Mouse (Mus musculus): Measurements from ENCODE around the gene Lhfpl2.

The Lhfpl2 gene

DNA sequence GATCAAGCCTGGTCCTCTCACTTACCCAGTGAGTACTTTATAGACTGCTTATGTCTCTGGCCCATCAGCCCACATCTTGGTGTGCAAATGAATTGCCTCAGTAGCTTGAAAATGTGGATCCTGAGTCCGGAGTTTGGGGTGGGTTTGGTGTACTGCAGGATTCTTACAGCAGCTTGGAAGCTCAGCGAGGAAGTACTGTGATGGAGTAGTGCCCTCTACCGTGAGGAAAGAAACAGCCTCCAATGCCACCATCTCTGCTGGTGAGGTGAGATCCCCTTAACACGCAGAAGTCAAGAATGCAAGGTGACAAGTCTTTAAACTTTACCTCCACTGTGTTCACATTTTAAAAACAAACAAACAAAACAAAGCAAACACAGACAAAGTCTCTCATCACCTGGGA is 89.7 kb downstream of the Lhfpl2 start:
- peak; percentile 45 for DNase-seq

GRCm38 (mm10) chr13:94149006-94149405 is 91.4 kb downstream of the Lhfpl2 start:
- no peak for DNase-seq

GRCm38 (mm10) chr13:94149781-94150180 is 92.2 kb downstream of the Lhfpl2 start:
- DNase-seq, result peak; percentile 26

- DNase-seq, result no peak
Measured at GRCm38 (mm10) chr13:94151308-94151707, 93.7 kb downstream of the Lhfpl2 start.

DNA sequence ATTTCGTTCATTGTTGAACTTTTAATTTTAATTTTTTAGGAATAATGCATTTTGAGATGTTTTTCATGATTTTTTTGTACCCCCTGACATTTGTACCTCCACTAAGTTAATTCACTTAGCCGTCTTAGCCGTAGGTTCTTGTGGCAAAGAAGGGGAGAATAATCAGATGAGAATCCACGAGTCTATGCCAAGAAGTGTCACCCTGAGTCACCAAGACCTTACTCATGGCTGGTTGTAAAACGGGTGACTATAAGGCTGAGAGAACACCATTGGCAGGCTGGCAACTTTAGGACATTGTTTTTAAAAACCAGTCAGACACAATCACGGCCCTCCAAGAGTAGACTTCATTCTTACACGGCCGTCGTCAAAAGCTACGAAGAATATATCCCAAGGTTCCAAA is 95.2 kb downstream of the Lhfpl2 start:
- no peak for DNase-seq

DNA sequence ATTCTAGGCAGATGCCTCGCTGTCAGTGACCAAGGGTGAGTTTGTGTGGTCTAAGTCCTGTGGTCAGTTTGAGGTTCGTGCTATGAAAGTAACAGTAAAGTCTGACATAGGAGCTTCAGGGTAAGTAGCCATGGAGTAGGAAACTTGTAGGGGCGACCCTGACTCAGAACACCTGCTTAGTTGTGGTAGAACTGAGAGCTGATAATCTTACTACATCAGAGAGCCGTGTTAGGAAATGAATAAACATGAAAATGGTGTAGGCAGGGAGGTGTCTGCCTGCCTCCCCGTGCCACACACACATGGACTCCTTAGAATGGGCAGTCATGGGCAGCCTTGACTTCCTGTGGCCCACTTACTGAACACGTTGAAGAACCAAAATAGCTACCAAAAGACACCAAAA is 96.1 kb downstream of the Lhfpl2 start:
- DNase-seq, result no peak

DNA sequence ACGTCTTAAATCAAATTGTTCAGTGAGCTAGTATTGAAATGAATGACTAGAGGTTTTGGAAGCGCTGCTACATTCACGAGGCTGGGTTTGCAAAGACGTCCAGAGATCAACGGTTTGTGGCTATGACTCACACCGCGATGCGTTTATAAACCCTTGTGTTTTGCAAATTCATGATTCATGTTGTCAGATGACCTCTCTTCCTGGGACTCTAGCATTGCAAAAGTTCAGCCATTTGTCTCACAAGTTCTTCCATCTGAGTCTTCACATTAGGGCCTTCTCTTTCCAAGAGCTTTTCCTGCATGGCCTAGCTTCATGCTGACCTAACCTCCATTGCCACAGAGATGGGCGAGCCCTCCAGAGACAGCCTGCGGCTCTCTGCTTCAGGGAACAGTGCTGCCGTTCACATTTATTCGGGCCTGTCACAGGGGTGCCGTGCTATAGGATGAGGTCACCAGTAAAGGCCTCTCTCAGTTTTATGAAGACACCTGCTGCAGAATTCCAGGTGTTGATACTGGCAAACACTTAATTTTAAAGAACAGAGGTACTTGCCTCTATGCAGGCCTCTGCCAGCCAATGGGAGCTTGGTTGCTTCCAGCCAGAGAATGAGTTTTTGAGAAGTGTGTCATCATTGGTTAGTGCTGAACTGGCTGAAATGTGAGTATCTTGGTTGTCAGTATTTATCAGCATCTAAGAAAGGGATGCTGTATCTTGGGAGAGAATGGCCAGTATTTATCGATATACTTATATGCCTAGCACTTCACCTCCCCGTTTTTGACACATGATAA is 97.1 kb downstream of the Lhfpl2 start:
- no peak for DNase-seq

GRCm38 (mm10) chr13:94155657-94156429 is 98.2 kb downstream of the Lhfpl2 start:
- DNase-seq, result no peak

GRCm38 (mm10) chr13:94158864-94159477 is 101.4 kb downstream of the Lhfpl2 start:
- no peak for DNase-seq

DNA sequence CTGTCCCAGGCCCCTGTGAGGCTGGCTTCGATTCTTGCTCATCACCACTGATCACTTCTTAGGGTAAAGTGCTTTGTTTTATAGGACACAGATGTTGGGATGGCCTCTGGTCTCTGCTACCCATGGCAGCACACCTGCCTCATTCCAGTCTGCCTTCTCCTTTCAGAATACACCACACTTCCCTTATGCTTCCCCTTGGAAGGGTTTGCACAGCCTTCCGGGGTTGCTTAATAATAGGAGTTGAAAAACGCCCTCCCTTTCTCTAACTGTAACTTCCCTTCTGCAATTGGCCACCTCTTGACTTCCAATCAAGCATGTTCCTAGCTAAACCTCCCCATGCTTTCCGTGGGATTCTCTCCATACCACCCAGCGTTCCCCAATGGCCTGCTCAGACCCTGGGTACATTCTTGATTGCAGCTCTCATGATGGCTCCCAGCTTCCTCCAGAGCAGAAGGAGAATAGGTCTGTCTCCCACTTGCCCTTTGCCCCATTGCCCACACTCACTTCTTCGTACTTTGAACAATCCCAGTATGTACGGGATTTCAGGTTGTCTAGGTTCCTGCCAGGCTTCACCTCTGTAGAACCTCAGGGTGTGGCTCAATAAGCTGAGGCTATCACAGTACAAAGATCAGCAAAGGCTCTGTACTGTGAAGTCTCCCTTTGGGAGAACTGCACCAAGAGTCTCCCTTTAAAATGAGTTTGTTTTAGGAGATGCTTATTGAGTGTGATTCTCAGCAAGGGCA is 102.1 kb downstream of the Lhfpl2 start:
- DNase-seq, result no peak

GRCm38 (mm10) chr13:94164501-94164900 is 106.9 kb downstream of the Lhfpl2 start:
- DNase-seq, result no peak

DNA sequence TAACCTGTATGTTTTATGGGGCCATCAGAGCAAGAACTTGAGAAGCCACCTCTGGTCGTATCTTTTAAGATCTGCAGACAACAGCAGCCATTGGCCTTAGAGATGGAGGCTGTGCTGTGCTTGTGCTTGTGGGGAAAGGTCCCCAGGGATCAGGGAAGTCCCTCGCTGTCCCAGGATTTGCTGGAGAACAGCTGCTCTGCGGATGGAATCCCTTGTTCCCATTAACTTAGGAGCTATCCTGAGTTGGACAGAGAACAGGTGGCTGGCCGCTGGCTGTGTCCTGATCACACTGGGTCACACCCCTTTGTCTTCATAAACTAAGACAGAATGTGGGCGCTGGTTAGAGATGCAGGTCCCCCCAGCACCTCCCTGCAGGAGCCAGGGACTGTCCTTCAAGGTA is 110.7 kb downstream of the Lhfpl2 start:
- no peak for DNase-seq

GRCm38 (mm10) chr13:94169325-94169916 is 111.8 kb downstream of the Lhfpl2 start:
- peak; percentile 35 for DNase-seq

- no peak for DNase-seq
Measured at GRCm38 (mm10) chr13:94171612-94172011, 114.0 kb downstream of the Lhfpl2 start.

- DNase-seq, result peak; percentile 65
Measured at GRCm38 (mm10) chr13:94172533-94173310, 115.1 kb downstream of the Lhfpl2 start.

DNA sequence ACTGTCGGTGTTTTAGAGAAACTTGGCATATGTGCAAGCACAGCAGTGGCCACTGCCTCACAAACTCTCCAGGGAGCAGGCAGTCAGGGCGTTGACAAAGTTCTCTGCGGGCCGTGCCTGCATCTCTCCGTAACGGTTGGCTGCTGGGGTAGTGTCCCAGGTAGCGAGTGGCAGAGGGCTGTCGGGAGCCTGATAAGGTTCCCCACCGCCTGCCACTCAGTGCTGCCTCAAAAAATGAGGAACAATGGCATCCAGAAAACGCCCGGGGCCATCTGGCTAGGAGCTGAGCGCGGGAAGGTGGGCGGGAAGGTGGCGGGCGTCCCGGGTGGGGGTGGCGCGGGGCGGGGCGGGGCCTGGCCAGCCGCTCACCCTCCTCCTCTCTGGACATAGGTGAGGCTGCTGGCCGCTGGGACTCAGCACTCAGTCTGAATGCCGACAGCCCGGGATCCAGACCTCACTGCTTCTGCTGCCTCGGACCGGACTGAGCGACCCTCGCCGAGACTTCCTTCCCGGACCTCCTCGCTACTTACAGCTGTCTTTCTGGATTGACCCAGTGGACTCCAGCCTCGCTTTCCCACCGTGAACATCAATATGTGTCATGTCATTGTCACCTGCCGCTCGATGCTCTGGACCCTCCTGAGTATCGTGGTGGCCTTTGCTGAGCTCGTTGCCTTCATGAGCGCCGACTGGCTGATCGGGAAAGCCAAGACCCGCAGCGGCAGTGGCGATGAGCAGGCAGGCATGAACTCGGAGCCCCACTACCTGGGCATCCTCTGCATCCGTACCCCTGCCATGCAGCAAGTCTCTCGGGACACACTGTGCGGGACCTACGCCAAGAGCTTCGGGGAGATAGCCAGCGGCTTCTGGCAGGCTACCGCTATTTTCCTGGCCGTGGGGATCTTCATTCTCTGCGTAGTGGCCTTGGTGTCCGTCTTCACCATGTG is 116.3 kb downstream of the Lhfpl2 start:
- peak; percentile 52 for DNase-seq

- no peak for DNase-seq
Measured at GRCm38 (mm10) chr13:94174577-94175279, 117.1 kb downstream of the Lhfpl2 start.

DNA sequence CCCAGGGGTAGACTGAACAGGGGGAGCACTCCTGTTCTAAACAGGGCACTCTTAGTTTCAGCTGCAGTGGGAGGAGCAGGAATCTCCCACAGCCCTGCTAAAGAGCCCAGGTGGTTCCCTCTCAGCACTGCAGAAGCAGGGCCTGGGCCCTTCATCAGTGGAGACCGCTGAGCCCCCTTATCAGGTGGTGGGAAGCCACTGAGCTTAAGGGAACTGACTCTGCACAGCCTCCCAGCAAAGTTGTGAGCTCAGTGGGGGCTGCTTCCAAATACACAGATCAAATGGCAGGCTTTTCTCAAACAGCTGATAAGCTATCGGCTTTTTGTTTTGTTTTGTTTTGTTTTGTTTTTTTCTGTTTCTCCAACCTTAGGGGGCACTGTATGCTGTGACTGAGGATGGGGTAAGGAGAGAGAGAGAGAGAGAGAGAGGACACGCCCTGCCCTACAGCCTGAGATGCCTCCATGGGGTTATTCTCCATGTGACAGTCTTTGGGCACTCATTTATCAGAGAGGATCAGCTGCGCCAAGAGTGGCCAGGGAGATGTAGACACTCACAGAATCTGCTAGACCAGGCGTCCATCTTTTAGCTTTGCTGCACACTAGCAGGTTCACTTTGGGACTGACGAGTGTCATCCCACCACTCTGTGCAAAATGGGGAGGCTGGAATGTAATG is 117.9 kb downstream of the Lhfpl2 start:
- DNase-seq, result no peak

- peak; percentile 47 for DNase-seq
Measured at GRCm38 (mm10) chr13:94177148-94177547, 119.6 kb downstream of the Lhfpl2 start.

All from layer of hippocampus, adult 9-11 months (tissue).